Comparison of ENCODE assay signal across 8 mouse cellular contexts in the genomic region with DNA sequence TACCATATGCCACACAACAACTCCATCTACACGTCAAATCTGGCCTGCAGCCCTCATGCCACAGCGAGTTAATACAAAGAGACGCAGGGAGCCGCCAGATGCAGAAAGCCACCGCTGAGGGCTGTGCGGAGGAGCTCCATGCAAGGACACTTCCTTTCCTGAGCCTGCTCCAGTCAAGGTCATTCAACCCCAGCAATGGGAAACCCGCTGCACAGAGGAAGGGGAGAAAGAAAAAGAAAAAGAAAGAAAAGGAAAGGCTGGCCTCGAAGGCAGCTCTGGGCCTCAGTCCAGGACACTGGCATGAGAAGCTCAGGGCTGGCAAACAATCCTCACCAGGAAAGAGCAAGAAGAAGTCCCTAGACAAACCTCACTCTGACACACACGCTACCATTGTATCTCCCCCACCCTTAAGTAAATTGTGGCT. TPM values are rescaled to one million over a fixed set of nuclear protein-coding genes. Genes with fewer than 3 reads are reported as not detected.
DNase-seq lines count a peak whose midpoint lies in the region; ATAC-seq and TF ChIP-seq lines count a peak whose summit lies in the region.
"Had no signal": no experiment of that assay in that cellular context is flagged by ENCODE, and none has a peak within 500 bp of the region (broad histone marks: within the 10 kb centered on the region; RNA-seq: fewer than 3 reads in every experiment).

No protein-coding gene starts in this region.

- H3K4me3 ChIP-seq in neural tube, embryonic 11.5 days (ENCODE audit: low read depth, low read length), result no peak overlapping the region
- H3K4me3 ChIP-seq in testis, adult 2 months (ENCODE audit: control insufficient read depth, low read depth, low read length), result no peak overlapping the region
- H3K4me3 ChIP-seq: heart, adult 2 months had no signal

- ATAC-seq in neural tube, embryonic 11.5 days (ENCODE audit: insufficient read depth, low FRiP score, low TSS enrichment), result no peak

- WGBS in neural tube, embryonic 11.5 days, result 61% methylated on average over 9 of the region's 9 CpGs

- H3K4me1 ChIP-seq in neural tube, embryonic 11.5 days (ENCODE audit: control insufficient read depth, insufficient read depth, low read length), result no peaks in the 10 kb centered on the region
- H3K4me1 ChIP-seq in testis, adult 2 months (ENCODE audit: control insufficient read depth, insufficient read depth, low read length), result peaks cover 3% of the 10 kb centered on the region; the same call in 1 of the 2 replicates

- DNase-seq in neural tube, embryonic 11.5 days (ENCODE audit: low spot score), result peak; percentile 17
- no peak for DNase-seq in neural tube, embryonic 10.5 days (ENCODE audit: extremely low spot score, low spot score)
- peak; percentile 74 to 78 for DNase-seq in cerebellum, postnatal 10 days
- peak; percentile 14 for DNase-seq in heart, postnatal 4 days
- DNase-seq in gastrocnemius, postnatal 25 days, result no peak
- no peak for DNase-seq in kidney, adult 8-10 months

- no peak overlapping the region for H3K27ac ChIP-seq in neural tube, embryonic 11.5 days (ENCODE audit: low read depth, low read length)
- H3K27ac ChIP-seq in testis, adult 2 months (ENCODE audit: control insufficient read depth, insufficient read depth, low read depth, low read length), result peak overlapping the region; percentile 19; the same call in 1 of the 2 replicates
- H3K27ac ChIP-seq: heart, adult 2 months had no signal

- peaks cover 2% of the 10 kb centered on the region; the same call in 1 of the 2 replicates for H3K36me3 ChIP-seq in neural tube, embryonic 11.5 days (ENCODE audit: control insufficient read depth, insufficient read depth, low read length)
- H3K36me3 ChIP-seq in testis, adult 2 months (ENCODE audit: control insufficient read depth, insufficient read depth, low read length), result no peaks in the 10 kb centered on the region

- TF ChIP-seq CTCF in testis, adult 2 months (IDR thresholded peaks at IDR 0.05; ENCODE audit: control insufficient read depth, insufficient read depth, insufficient replicate concordance, low read depth, low read length), result no peak

- no peak overlapping the region for H3K4me2 ChIP-seq in neural tube, embryonic 11.5 days (ENCODE audit: low read depth)

- TF ChIP-seq POLR2A in testis, adult 2 months (IDR thresholded peaks at IDR 0.05; ENCODE audit: control insufficient read depth, low read depth, low read length), result no peak

- H3K9ac ChIP-seq in neural tube, embryonic 11.5 days (ENCODE audit: low read length), result no peak overlapping the region

- H3K27me3 ChIP-seq in neural tube, embryonic 11.5 days (ENCODE audit: control insufficient read depth, insufficient read depth, low read length), result no peaks in the 10 kb centered on the region
- no peaks in the 10 kb centered on the region for H3K27me3 ChIP-seq in testis, adult 2 months (ENCODE audit: control insufficient read depth, insufficient read depth, low read length)

- H3K9me3 ChIP-seq in neural tube, embryonic 11.5 days (ENCODE audit: control insufficient read depth, low read length), result no peaks in the 10 kb centered on the region

RNA-seq across cellular contexts. Expression of a gene that starts 44.2 kb away (rescaled TPM):
- 85.8 and 88.1 TPM in 2 replicates for polyA plus RNA-seq in neural tube, embryonic 11.5 days (2014; fragmentation: Nextera tagmentation; extraction: Ambion mirVana)
- 100 to 1,000 TPM; 113 to 131 TPM for total RNA-seq in heart, postnatal 4 days (2021)
- polyA plus RNA-seq in testis, adult 2 months (2012; rRNA removed), result 7.3 and 8.2 TPM in 2 replicates
- total RNA-seq in gastrocnemius, postnatal 25 days (2021), result 100 to 1,000 TPM; 163 to 186 TPM

Comparison
In these comparisons a context has a peak if more than half of its experiments do, and no peak if none do; other contexts are left out.
1. DNase-seq: peak in neural tube, embryonic 11.5 days (single experiment), cerebellum, postnatal 10 days (2 of 2) and heart, postnatal 4 days (single experiment); none in neural tube, embryonic 10.5 days (single experiment), gastrocnemius, postnatal 25 days (single experiment) and kidney, adult 8-10 months (0 of 2).